9 mouse cellular contexts compared by ENCODE assay signal in genomic region chr9:71166871-71167465, GRCm38 (mm10). TPM values are rescaled to one million over a fixed set of nuclear protein-coding genes. Genes with fewer than 3 reads are reported as not detected.
DNase-seq lines count a peak whose midpoint lies in the region; ATAC-seq and TF ChIP-seq lines count a peak whose summit lies in the region.
"Had no signal": no experiment of that assay in that cellular context is flagged by ENCODE, and none has a peak within 500 bp of the region (broad histone marks: within the 10 kb centered on the region; RNA-seq: fewer than 3 reads in every experiment).

No protein-coding gene starts in this region.

- H3K4me2 ChIP-seq in kidney, embryonic 15.5 days, result no peak overlapping the region
- 0 out of 2 replicates have a peak overlapping the region, but pooled peaks have one; percentile 26 for H3K4me2 ChIP-seq in intestine, embryonic 15.5 days (replicated peaks)
- H3K4me2 ChIP-seq in midbrain, embryonic 16.5 days (ENCODE audit: low read length), result no peak overlapping the region
- H3K4me2 ChIP-seq: limb, embryonic 13.5 days had no signal

- H3K4me3 ChIP-seq in kidney, adult 2 months (ENCODE audit: insufficient read depth, low read depth, low read length), result no peak overlapping the region
- no peak overlapping the region for H3K4me3 ChIP-seq in kidney, embryonic 15.5 days (replicated peaks)
- H3K4me3 ChIP-seq in bone marrow, adult 2 months (replicated peaks; ENCODE audit: control insufficient read depth, low read depth, low read length), result no peak overlapping the region
- no peak overlapping the region for H3K4me3 ChIP-seq in intestine, embryonic 15.5 days (replicated peaks)
- H3K4me3 ChIP-seq in midbrain, embryonic 16.5 days (ENCODE audit: low read depth, low read length), result no peak overlapping the region
- H3K4me3 ChIP-seq: limb, embryonic 13.5 days had no signal

- H3K27ac ChIP-seq in kidney, adult 2 months (ENCODE audit: insufficient read depth, low read depth, low read length), result no peak overlapping the region
- H3K27ac ChIP-seq in kidney, embryonic 15.5 days, result no peak overlapping the region
- H3K27ac ChIP-seq in bone marrow, adult 2 months (ENCODE audit: control insufficient read depth, insufficient read depth, low read depth, low read length, poor library complexity), result peak overlapping the region; percentile 44; the same call in 1 of the 2 replicates
- H3K27ac ChIP-seq in intestine, embryonic 15.5 days, result peak overlapping the region; percentile 65; the same call in 1 of the 2 replicates
- H3K27ac ChIP-seq in midbrain, embryonic 16.5 days (ENCODE audit: low read length), result peak overlapping the region; percentile 57; the same call in 1 of the 2 replicates
- H3K27ac ChIP-seq: limb, embryonic 13.5 days had no signal

- no peaks in the 10 kb centered on the region for H3K36me3 ChIP-seq in kidney, adult 2 months (ENCODE audit: control insufficient read depth, insufficient read depth, low read length)
- H3K36me3 ChIP-seq in kidney, embryonic 15.5 days, result no peaks in the 10 kb centered on the region
- no peaks in the 10 kb centered on the region for H3K36me3 ChIP-seq in intestine, embryonic 15.5 days
- no peaks in the 10 kb centered on the region for H3K36me3 ChIP-seq in midbrain, embryonic 16.5 days (ENCODE audit: control insufficient read depth, insufficient read depth, low read length)
- H3K36me3 ChIP-seq: limb, embryonic 13.5 days had no signal

- H3K9ac ChIP-seq in kidney, embryonic 15.5 days, result no peak overlapping the region
- H3K9ac ChIP-seq in intestine, embryonic 15.5 days, result no peak overlapping the region
- no peak overlapping the region for H3K9ac ChIP-seq in midbrain, embryonic 16.5 days (ENCODE audit: low read depth, low read length)
- H3K9ac ChIP-seq: limb, embryonic 13.5 days had no signal

- no peaks in the 10 kb centered on the region for H3K27me3 ChIP-seq in kidney, adult 2 months (replicated peaks; ENCODE audit: control insufficient read depth, insufficient read depth, low read length)
- H3K27me3 ChIP-seq in kidney, embryonic 15.5 days, result no peaks in the 10 kb centered on the region
- no peaks in the 10 kb centered on the region for H3K27me3 ChIP-seq in intestine, embryonic 15.5 days (replicated peaks)
- no peaks in the 10 kb centered on the region for H3K27me3 ChIP-seq in midbrain, embryonic 16.5 days (ENCODE audit: control insufficient read depth, insufficient read depth, low read depth, low read length)
- H3K27me3 ChIP-seq: limb, embryonic 13.5 days had no signal

- H3K4me1 ChIP-seq in kidney, adult 2 months (ENCODE audit: control insufficient read depth, insufficient read depth, low read length), result no peaks in the 10 kb centered on the region
- H3K4me1 ChIP-seq in kidney, embryonic 15.5 days, result peaks cover 9% of the 10 kb centered on the region; the same call in 1 of the 2 replicates
- H3K4me1 ChIP-seq in bone marrow, adult 2 months (ENCODE audit: control insufficient read depth, insufficient read depth, low read length), result peaks cover 9% of the 10 kb centered on the region
- peaks cover 13% of the 10 kb centered on the region; the same call in 1 of the 2 replicates for H3K4me1 ChIP-seq in intestine, embryonic 15.5 days (replicated peaks)
- no peaks in the 10 kb centered on the region; the same call in 1 of the 2 replicates for H3K4me1 ChIP-seq in midbrain, embryonic 16.5 days (ENCODE audit: control insufficient read depth, insufficient read depth, low read length)

- DNase-seq in kidney, adult 2 months, result peak; percentile 21
- DNase-seq in cerebellum, postnatal 36 days, result no peak
- DNase-seq in right cerebral cortex, postnatal 36 days (ENCODE audit: low spot score in 2 of 2), result no peak
- DNase-seq: spleen, adult 18-20 months had no signal

- H3K9me3 ChIP-seq in kidney, embryonic 15.5 days (replicated peaks), result no peaks in the 10 kb centered on the region
- H3K9me3 ChIP-seq in intestine, embryonic 15.5 days, result no peaks in the 10 kb centered on the region
- no peaks in the 10 kb centered on the region for H3K9me3 ChIP-seq in midbrain, embryonic 16.5 days (replicated peaks; ENCODE audit: control insufficient read depth, low read length, poor library complexity, severe bottlenecking)
- H3K9me3 ChIP-seq: limb, embryonic 13.5 days had no signal

- no peak for TF ChIP-seq CTCF in kidney, adult 2 months (conservative IDR thresholded peaks at IDR 0.05; ENCODE audit: insufficient read depth, insufficient read length, low read depth, low read length)
- TF ChIP-seq CTCF in bone marrow, adult 2 months (IDR thresholded peaks at IDR 0.05; ENCODE audit: control insufficient read depth, insufficient read depth, low read length), result no peak

- no peak for ATAC-seq in kidney, embryonic 15.5 days (replicated peaks; ENCODE audit: low FRiP score)
- ATAC-seq in intestine, embryonic 15.5 days, result peak; percentile 73
- ATAC-seq in midbrain, embryonic 16.5 days, result no peak

- TF ChIP-seq POLR2A in kidney, adult 2 months (IDR thresholded peaks at IDR 0.05; ENCODE audit: low read depth, low read length), result no peak
- TF ChIP-seq POLR2A in bone marrow, adult 2 months (IDR thresholded peaks at IDR 0.05; ENCODE audit: borderline replicate concordance, control insufficient read depth, low read depth, low read length), result no peak

- WGBS in kidney, adult 2 months, result 67% methylated on average over 5 of the region's 5 CpGs
- WGBS in kidney, embryonic 15.5 days, result 75% methylated on average over 5 of the region's 5 CpGs
- 11% methylated on average over 5 of the region's 5 CpGs for WGBS in bone marrow, adult 2 months
- 50% methylated on average over 5 of the region's 5 CpGs for WGBS in intestine, embryonic 15.5 days
- WGBS in midbrain, embryonic 16.5 days, result 46% methylated on average over 5 of the region's 5 CpGs

RNA-seq across cellular contexts. Expression of gene Aqp9, which starts 1.5 kb away (rescaled TPM):
- polyA plus RNA-seq in kidney, adult 2 months (2012; rRNA removed), result 0.11 and 0.27 TPM in 2 replicates
- polyA plus RNA-seq in kidney, embryonic 15.5 days (2015; fragmentation: Nextera tagmentation; extraction: Ambion mirVana), result 0.22 and 0.26 TPM in 2 replicates
- 14.1 and 17.7 TPM in 2 replicates for polyA plus RNA-seq in bone marrow, adult 2 months (2011; ENCODE audit: insufficient read depth, insufficient read length, low replicate concordance, missing spikeins)
- 0.74 and 1.0 TPM in 2 replicates for polyA plus RNA-seq in intestine, embryonic 15.5 days (2015; fragmentation: Nextera tagmentation; extraction: Ambion mirVana)
- polyA plus RNA-seq in midbrain, embryonic 16.5 days (2015; fragmentation: Nextera tagmentation; extraction: Ambion mirVana), result 0.70 and 1.2 TPM in 2 replicates

RNA-seq across cellular contexts. Expression of gene Aldh1a2, which starts 48.6 kb away (rescaled TPM):
- polyA plus RNA-seq in kidney, adult 2 months (2012; rRNA removed), result 8.7 and 9.0 TPM in 2 replicates
- polyA plus RNA-seq in kidney, embryonic 15.5 days (2015; fragmentation: Nextera tagmentation; extraction: Ambion mirVana), result 323 and 326 TPM in 2 replicates
- polyA plus RNA-seq in bone marrow, adult 2 months (2011; ENCODE audit: insufficient read depth, insufficient read length, low replicate concordance, missing spikeins), result 1.5 and 1.9 TPM in 2 replicates
- 73.9 and 75.6 TPM in 2 replicates for polyA plus RNA-seq in intestine, embryonic 15.5 days (2015; fragmentation: Nextera tagmentation; extraction: Ambion mirVana)
- 16.3 and 20.0 TPM in 2 replicates for polyA plus RNA-seq in midbrain, embryonic 16.5 days (2015; fragmentation: Nextera tagmentation; extraction: Ambion mirVana)

Comparison
In these comparisons a context has a peak if more than half of its experiments do, and no peak if none do; other contexts are left out.
1. H3K27ac ChIP-seq: peak in bone marrow, adult 2 months (single experiment), intestine, embryonic 15.5 days (single experiment) and midbrain, embryonic 16.5 days (single experiment); none in kidney, adult 2 months (single experiment) and kidney, embryonic 15.5 days (single experiment).